Mouse (Mus musculus) lung, embryonic 14.5 days (tissue): ENCODE measurements at regions not wholly inside any gene's neighbourhood (a gene's known extent, or its start where the extent isn't known, plus 50 kb on each side); places are given as distances from the start of the nearest gene placed in this dataset.
A peak's percentile ranks its signal among the peaks of the same experiment; 100 is the strongest.

Experiments
- ATAC-seq: fragments of 200-750 bp; cut with Nextera tagmentation; 2 replicates; pipeline ENCODE4 v1.8.0; 2017; ENCODE audit warnings: mild to moderate bottlenecking, moderate TSS enrichment, moderate library complexity; ENCODE audit not compliant: insufficient read depth
- DNase-seq: peaks from one replicate; pipeline ENCODE4 v3.0.0-alpha.2; 2015
- H3K27ac ChIP-seq: fragments of 300-500 bp; sonication (generic); 2 replicates; pipeline ENCODE4 v1.5.1; 2014; ENCODE audit warnings: low read depth, mild to moderate bottlenecking, moderate library complexity
- H3K27me3 ChIP-seq: fragments of 300-500 bp; sonication (generic); 2 replicates; pipeline ENCODE4 v1.6.1; 2014; ENCODE audit warnings: low read length, control low read depth; ENCODE audit not compliant: insufficient read depth
- H3K36me3 ChIP-seq: fragments of 300-500 bp; sonication (generic); 2 replicates; pipeline ENCODE4 v1.6.1; 2014; ENCODE audit warnings: control low read depth; ENCODE audit not compliant: insufficient read depth
- H3K4me1 ChIP-seq: fragments of 300-500 bp; sonication (generic); 2 replicates; pipeline ENCODE4 v1.6.1; 2014; ENCODE audit warnings: antibody characterized with exemption, control low read depth; ENCODE audit not compliant: insufficient read depth
- H3K4me2 ChIP-seq: fragments of 300-500 bp; sonication (generic); 2 replicates; pipeline ENCODE4 v1.6.1; 2014; ENCODE audit warnings: mild to moderate bottlenecking
- H3K4me3 ChIP-seq: fragments of 300-500 bp; sonication (generic); 2 replicates; pipeline ENCODE4 v1.5.1; 2014; ENCODE audit warnings: low read depth, low read length
- H3K9ac ChIP-seq: fragments of 300-500 bp; sonication (generic); 2 replicates; pipeline ENCODE4 v1.6.1; 2014
- H3K9me3 ChIP-seq: fragments of 300-500 bp; sonication (generic); 2 replicates; pipeline ENCODE4 v1.6.1; 2016; ENCODE audit warnings: low read depth, low read length, control low read depth
- CTCF ChIP-seq: IDR thresholded peaks from 2 replicates; pipeline ENCODE4 v1.5.1; 2016; ENCODE audit warnings: antibody characterized with exemption, low read depth
- WGBS: fragments of 180-500 bp; shearing (Covaris S2); extraction: QIAGEN DNeasy Blood & Tissue Kit; methylation state at CpG from one replicate; pipeline ENCODE4 v1.1.7; 2014; 5-methylcytosine and 5-hydroxymethylcytosine counted together

GRCm38 (mm10) chr16:74714950-74715349 is 303.3 kb upstream of the Robo2 start:
- no peak overlapping the region for H3K9ac ChIP-seq
- WGBS, result 63% methylated on average over 1 of the region's 1 CpGs
- no peaks in the 10 kb centered on the region for H3K36me3 ChIP-seq
- H3K27me3 ChIP-seq, result no peaks in the 10 kb centered on the region
- peaks cover 4% of the 10 kb centered on the region; the same call in 1 of the 2 replicates for H3K4me1 ChIP-seq
- TF ChIP-seq CTCF, result no peak
- H3K27ac ChIP-seq, result no peak overlapping the region
- no peak overlapping the region for H3K4me3 ChIP-seq
- DNase-seq, result no peak
- no peaks in the 10 kb centered on the region for H3K9me3 ChIP-seq
- H3K4me2 ChIP-seq, result no peak overlapping the region
- ATAC-seq, result no peak

- 18% methylated on average over 6 of the region's 6 CpGs for WGBS
- peak overlapping the region; percentile 41; the same call in 1 of the 2 replicates for H3K4me2 ChIP-seq
- H3K27ac ChIP-seq, result no peak overlapping the region
- peak; percentile 78 for DNase-seq
- TF ChIP-seq CTCF, result no peak
- peak; percentile 94 for ATAC-seq
- no peaks in the 10 kb centered on the region for H3K27me3 ChIP-seq
- peaks cover 4% of the 10 kb centered on the region; the same call in 1 of the 2 replicates for H3K4me1 ChIP-seq
- H3K9me3 ChIP-seq, result no peaks in the 10 kb centered on the region
- H3K36me3 ChIP-seq, result no peaks in the 10 kb centered on the region
- H3K9ac ChIP-seq, result no peak overlapping the region
- no peak overlapping the region for H3K4me3 ChIP-seq
Measured at GRCm38 (mm10) chr16:74712515-74712914, 300.9 kb upstream of the Robo2 start.

- Histone ChIP-seq H3K4me2 (no peak overlapping the region), H3K4me1 (no peaks in the 10 kb centered on the region), H3K36me3 (no peaks in the 10 kb centered on the region), H3K27me3 (no peaks in the 10 kb centered on the region), H3K27ac (no peak overlapping the region), H3K9ac (no peak overlapping the region), H3K4me3 (no peak overlapping the region), H3K9me3 (no peaks in the 10 kb centered on the region)
- 65% methylated on average over 3 of the region's 3 CpGs for WGBS
- ATAC-seq, result no peak
- no peak for DNase-seq
- TF ChIP-seq CTCF, result no peak
Measured at GRCm38 (mm10) chr16:74702067-74702466, 290.4 kb upstream of the Robo2 start.

GRCm38 (mm10) chr16:74683371-74683770 is 271.7 kb upstream of the Robo2 start:
- no peaks in the 10 kb centered on the region for H3K36me3 ChIP-seq
- H3K9me3 ChIP-seq, result no peaks in the 10 kb centered on the region
- ATAC-seq (peak; percentile 58; the same call in 1 of the 2 replicates), DNase-seq (peak; percentile 75)
- no peak overlapping the region for H3K9ac ChIP-seq
- no peak overlapping the region for H3K4me3 ChIP-seq
- H3K4me1 ChIP-seq, result no peaks in the 10 kb centered on the region
- H3K27ac ChIP-seq, result no peak overlapping the region
- no peaks in the 10 kb centered on the region for H3K27me3 ChIP-seq
- peak; percentile 72 for TF ChIP-seq CTCF
- WGBS, result 18% methylated on average over 3 of the region's 3 CpGs
- H3K4me2 ChIP-seq, result no peak overlapping the region

DNA sequence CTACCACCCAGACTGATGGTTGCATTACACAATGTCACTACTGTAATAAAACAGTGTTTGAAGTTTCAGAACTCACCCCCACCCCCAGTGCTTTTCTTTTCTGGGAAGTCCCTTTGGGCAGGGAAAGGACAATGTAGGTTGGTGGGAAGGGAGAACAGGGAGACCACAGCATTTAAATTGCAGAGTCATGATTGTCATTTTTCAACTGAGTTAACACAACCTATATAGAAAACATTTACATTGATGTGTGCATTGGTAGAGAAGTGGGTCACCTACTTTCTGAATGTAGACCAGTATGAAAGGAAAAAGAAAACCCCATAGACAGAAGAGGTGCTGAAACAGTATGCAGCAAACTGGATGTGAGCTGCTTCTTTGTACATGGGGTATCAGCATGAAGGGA is 264.0 kb upstream of the Robo2 start:
- ATAC-seq (no peak), DNase-seq (no peak)
- no peaks in the 10 kb centered on the region for H3K27me3 ChIP-seq
- no peak overlapping the region for H3K4me3 ChIP-seq
- TF ChIP-seq CTCF, result no peak
- no peaks in the 10 kb centered on the region for H3K9me3 ChIP-seq
- no peak overlapping the region for H3K27ac ChIP-seq
- H3K4me2 ChIP-seq, result no peak overlapping the region
- H3K36me3 ChIP-seq, result no peaks in the 10 kb centered on the region
- H3K4me1 ChIP-seq, result no peaks in the 10 kb centered on the region
- no peak overlapping the region for H3K9ac ChIP-seq

DNA sequence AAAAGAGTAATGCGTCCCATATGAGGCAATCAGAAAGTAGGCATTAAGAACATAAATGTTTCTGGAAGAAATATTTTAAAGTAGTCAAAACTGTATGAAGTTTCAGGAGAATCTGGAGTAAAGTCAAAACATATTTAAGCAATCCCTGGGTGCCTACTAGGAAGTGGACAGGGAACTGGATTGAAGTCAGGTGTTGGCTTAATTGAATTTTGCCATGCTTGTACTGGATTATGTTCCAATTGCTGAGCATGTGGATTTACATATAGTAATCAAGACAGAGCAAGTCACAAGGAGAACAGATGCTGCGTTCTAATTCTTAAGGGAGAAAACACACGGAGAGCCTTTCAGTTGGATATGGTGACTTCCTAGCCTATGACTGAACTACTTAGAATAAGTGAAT is 259.8 kb upstream of the Robo2 start:
- no peaks in the 10 kb centered on the region for H3K4me1 ChIP-seq
- WGBS, result 92% methylated on average over 3 of the region's 3 CpGs
- DNase-seq (no peak), ATAC-seq (no peak)
- H3K9ac ChIP-seq, result no peak overlapping the region
- TF ChIP-seq CTCF, result no peak
- H3K4me2 ChIP-seq, result no peak overlapping the region
- H3K9me3 ChIP-seq, result no peaks in the 10 kb centered on the region
- H3K27me3 ChIP-seq, result no peaks in the 10 kb centered on the region
- H3K27ac ChIP-seq, result no peak overlapping the region
- H3K4me3 ChIP-seq, result no peak overlapping the region
- H3K36me3 ChIP-seq, result no peaks in the 10 kb centered on the region

DNA sequence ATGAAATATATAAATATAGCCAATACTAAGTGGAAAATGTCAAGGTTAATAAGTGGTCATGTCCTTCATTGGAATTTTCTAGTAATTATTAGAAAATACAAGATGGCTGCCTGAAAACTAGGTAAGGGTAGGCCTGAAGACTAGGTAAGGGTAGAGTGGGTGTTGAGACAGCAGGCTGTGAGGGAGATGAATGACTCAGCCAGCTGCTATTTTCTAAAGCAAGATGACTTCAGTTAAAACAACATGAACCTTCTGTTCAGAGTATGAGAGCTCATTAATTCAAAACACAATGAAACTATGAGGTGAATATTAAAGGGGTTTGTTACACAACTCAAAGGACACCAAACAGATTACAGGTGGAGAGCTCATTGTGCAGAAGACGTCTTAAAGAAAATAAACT is 252.7 kb upstream of the Robo2 start:
- 48% methylated on average over 1 of the region's 1 CpGs for WGBS
- H3K9me3 ChIP-seq, result no peaks in the 10 kb centered on the region
- H3K27me3 ChIP-seq, result no peaks in the 10 kb centered on the region
- TF ChIP-seq CTCF, result no peak
- H3K36me3 ChIP-seq, result no peaks in the 10 kb centered on the region
- no peak overlapping the region for H3K9ac ChIP-seq
- H3K27ac ChIP-seq, result no peak overlapping the region
- H3K4me2 ChIP-seq, result no peak overlapping the region
- no peaks in the 10 kb centered on the region for H3K4me1 ChIP-seq
- H3K4me3 ChIP-seq, result no peak overlapping the region
- no peak for DNase-seq
- no peak for ATAC-seq

GRCm38 (mm10) chr16:74651244-74651643 is 239.6 kb upstream of the Robo2 start:
- ATAC-seq, result no peak
- DNase-seq, result no peak
- 85% methylated on average over 3 of the region's 3 CpGs for WGBS
- no peak overlapping the region for H3K27ac ChIP-seq
- no peaks in the 10 kb centered on the region for H3K9me3 ChIP-seq
- TF ChIP-seq CTCF, result no peak
- H3K4me3 ChIP-seq, result no peak overlapping the region
- H3K27me3 ChIP-seq, result no peaks in the 10 kb centered on the region
- H3K4me2 ChIP-seq, result no peak overlapping the region
- H3K36me3 ChIP-seq, result no peaks in the 10 kb centered on the region
- no peaks in the 10 kb centered on the region for H3K4me1 ChIP-seq
- no peak overlapping the region for H3K9ac ChIP-seq
